Mouse (Mus musculus): ENCODE measurements around the gene Ncf1. TPM values are rescaled to one million over a fixed set of nuclear protein-coding genes. Genes with fewer than 3 reads are reported as not detected.

Gene Ncf1
- polyA plus RNA-seq, 1 experiment = 0.16 TPM

DNA sequence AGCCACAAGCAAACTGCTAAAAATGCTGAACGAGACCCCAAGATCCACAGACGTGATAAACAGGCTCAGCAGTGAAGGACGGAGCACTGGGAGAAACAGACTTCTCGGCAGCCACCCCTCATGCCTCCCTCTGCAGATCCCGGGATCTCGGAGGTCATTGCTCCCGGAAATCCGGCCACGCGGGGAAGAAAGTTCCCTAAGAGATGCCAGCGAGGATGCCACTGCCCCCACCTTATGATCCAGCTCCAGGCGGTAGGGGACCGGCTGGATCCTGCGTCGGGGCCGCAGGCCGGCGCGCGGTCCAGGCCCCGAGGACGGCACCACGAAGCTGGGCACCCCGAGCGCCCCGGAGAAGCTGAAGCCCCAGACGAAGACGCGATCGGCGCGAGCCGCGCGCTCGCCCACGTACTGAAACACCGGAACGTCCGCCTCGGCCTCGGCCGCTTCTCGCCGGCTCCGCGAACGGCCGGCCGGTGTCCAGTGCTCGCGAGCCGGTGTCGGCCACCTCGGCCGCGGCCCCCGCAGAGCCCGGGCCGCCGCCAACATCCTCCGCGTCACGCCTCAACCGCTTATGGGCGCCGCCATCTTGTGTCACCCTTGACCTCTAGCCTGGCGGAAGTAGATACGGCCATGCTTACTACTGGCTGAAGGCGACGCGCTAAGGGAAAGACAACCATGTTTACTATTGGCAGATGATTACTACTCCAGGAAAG lies 53.1 kb downstream of the Ncf1 start, which contains the start of gene Rcc1l:
Rcc1l (minus strand) TSS at position 606 of the 713 bp plus-strand sequence.
- H3K4me3 ChIP-seq (replicated peaks) = peak within 1 kb of the TSS; percentile 81
- no peaks in the 10 kb centered on the region for H3K27me3 ChIP-seq (ENCODE audit: control insufficient read depth)
- no peaks in the 10 kb centered on the region for H3K9me3 ChIP-seq (ENCODE audit: control insufficient read depth, low read length)
- peaks cover 17% of the 10 kb centered on the region for H3K36me3 ChIP-seq (ENCODE audit: control insufficient read depth)
- H3K4me1 ChIP-seq (ENCODE audit: control insufficient read depth) = peaks cover 45% of the 10 kb centered on the region
- TF ChIP-seq TAL1 (IDR thresholded peaks at IDR 0.05; ENCODE audit: low read length) (no peak), GATA1 (IDR thresholded peaks at IDR 0.05; ENCODE audit: low read length) (peak; percentile 64; the same call in 1 of the 2 replicates)

DNA sequence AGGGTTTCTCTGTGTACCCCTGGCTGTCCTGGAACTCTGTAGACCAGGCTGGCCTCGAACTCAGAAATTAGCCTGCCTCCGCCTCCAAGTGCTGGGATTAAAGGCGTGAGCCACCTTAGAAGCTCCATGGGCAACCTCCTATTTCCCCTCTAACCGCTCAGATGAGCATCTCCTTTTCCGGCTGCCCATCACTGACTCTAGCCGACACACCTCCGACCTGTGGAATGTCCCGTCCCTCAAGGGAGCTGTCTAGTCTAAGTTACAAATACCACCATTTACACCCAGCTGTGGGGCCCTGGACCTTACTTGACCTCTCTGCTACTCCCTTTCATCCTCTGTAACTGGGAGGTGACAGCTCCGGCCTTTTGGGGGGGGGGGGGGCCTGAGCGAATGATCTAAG lies 53.7 kb downstream of the Ncf1 start:
- no peaks in the 10 kb centered on the region for H3K9me3 ChIP-seq (ENCODE audit: control insufficient read depth, low read length)
- no peak for TF ChIP-seq TAL1 (IDR thresholded peaks at IDR 0.05; ENCODE audit: low read length)
- no peaks in the 10 kb centered on the region for H3K27me3 ChIP-seq (ENCODE audit: control insufficient read depth)
- peak overlapping the region; percentile 81 for H3K4me3 ChIP-seq (replicated peaks)
- peaks cover 45% of the 10 kb centered on the region for H3K4me1 ChIP-seq (ENCODE audit: control insufficient read depth)
- H3K36me3 ChIP-seq (ENCODE audit: control insufficient read depth) = peaks cover 23% of the 10 kb centered on the region

DNA sequence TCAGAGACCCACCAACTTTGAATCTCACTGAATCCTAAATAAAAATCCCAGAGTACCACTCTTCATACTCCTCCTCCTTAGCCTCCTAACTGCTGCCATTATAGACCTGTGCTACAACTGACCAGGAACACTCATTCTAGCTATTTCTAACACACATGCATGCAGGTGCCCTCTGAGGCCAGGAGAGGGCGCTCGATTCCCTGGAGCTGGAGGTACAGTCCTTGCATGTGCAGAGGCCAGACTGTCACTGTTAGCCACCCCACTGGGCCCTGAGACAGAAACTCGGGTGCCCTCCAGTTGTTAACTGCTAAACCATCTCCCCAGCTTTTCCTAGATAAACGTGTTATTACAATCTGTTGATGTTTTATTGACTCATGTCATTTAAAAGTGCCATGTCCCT lies 56.2 kb downstream of the Ncf1 start:
- TF ChIP-seq GATA1 (IDR thresholded peaks at IDR 0.05; ENCODE audit: low read length) (no peak), TAL1 (IDR thresholded peaks at IDR 0.05; ENCODE audit: low read length) (no peak)
- Histone ChIP-seq H3K4me3 (replicated peaks) (no peak overlapping the region), H3K9me3 (ENCODE audit: control insufficient read depth, low read length) (no peaks in the 10 kb centered on the region), H3K27me3 (ENCODE audit: control insufficient read depth) (no peaks in the 10 kb centered on the region), H3K4me1 (ENCODE audit: control insufficient read depth) (peaks cover 28% of the 10 kb centered on the region), H3K36me3 (ENCODE audit: control insufficient read depth) (peaks cover 35% of the 10 kb centered on the region)

DNA sequence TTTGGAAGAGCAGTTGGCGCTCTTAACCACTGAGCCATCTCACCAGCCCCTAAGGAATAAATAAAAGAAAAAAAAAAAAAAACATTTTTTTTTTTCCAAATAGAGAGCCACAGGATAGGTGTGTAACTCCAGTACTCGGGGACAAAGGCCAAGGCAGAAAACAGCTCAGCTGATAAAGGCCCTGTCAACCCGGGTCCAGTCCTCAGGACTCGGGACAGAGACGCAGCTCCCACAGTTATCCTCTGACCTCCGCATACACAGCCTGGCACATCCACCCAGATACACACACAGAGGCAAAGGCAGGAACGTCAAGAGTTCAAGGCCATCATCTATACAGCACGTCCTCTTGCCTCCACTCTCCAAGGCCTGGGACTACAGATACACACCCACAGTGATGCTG lies 59.3 kb downstream of the Ncf1 start:
- no peaks in the 10 kb centered on the region for H3K9me3 ChIP-seq (ENCODE audit: control insufficient read depth, low read length)
- H3K27me3 ChIP-seq (ENCODE audit: control insufficient read depth) = no peaks in the 10 kb centered on the region
- H3K4me3 ChIP-seq (replicated peaks) = no peak overlapping the region
- peaks cover 8% of the 10 kb centered on the region for H3K4me1 ChIP-seq (ENCODE audit: control insufficient read depth)
- TF ChIP-seq GATA1 (IDR thresholded peaks at IDR 0.05; ENCODE audit: low read length) (no peak), TAL1 (IDR thresholded peaks at IDR 0.05; ENCODE audit: low read length) (no peak)
- peaks cover 61% of the 10 kb centered on the region for H3K36me3 ChIP-seq (ENCODE audit: control insufficient read depth)

Other genes starting within 250 kb of the Ncf1 start
- gene Castor2, start 129.9 kb downstream of the Ncf1 start, polyA plus RNA-seq (2012) = 0.01 TPM in 1 of 2 replicates, not detected in the other
- gene Rcc1l, start 52.9 kb downstream of the Ncf1 start, polyA plus RNA-seq (2012) = 0.21 and 0.41 TPM in 2 replicates
- gene Gtf2ird2, start 45.6 kb downstream of the Ncf1 start, polyA plus RNA-seq (2012) = 0.37 and 0.41 TPM in 2 replicates
- 4.1 and 4.4 TPM in 2 replicates for gene Gtf2i, start 85.1 kb upstream of the Ncf1 start, polyA plus RNA-seq (2012)
- gene Gtf2ird1, start 227.1 kb upstream of the Ncf1 start, polyA plus RNA-seq (2012) = 2.0 and 3.0 TPM in 2 replicates

Measured in erythroblast, embryonic 14.5 days (primary cell).